Mouse (Mus musculus) heart, adult 8-10 months (tissue): ENCODE results near the gene Olfr1370. TPM values are rescaled to one million over a fixed set of nuclear protein-coding genes. Genes with fewer than 3 reads are reported as not detected.
"Not testable (repeated sequence)": the region's sequence is repeated elsewhere in the genome, so short reads cannot be mapped to it uniquely, and the experiment has no call there.

Experiments used
- DNase-seq: peaks from one replicate; pipeline ENCODE4 v3.0.0; 2022; ENCODE audit warnings: low spot score
- total RNA-seq, 4 experiments: library from RNA; stranded (reverse); gene quantifications; 2 replicates each; pipeline ENCODE4 v1.2.4; 2022

Gene Olfr1370
- not detected for total RNA-seq

DNA sequence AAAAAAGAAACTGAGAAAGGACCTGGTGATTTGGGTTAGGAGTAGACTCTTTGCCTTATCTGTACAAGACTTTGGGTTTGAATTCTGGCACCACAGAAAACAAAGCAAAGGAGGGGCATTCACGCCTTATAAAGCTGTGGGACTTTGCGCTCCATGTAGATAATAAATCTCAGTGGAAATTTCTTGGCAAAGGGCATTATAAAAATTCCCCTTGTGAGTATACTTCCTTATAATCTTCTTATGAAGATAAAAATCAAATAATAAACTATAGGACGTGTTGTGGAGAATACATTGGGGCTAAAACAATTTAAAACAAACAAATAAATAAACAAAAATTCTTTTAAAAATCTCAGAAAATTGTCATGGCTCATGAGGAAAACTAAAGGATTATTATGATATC, at the start of gene Olfr1370:
Olfr1370 (minus strand) TSS at position 101 of the 400 bp plus-strand sequence.
- DNase-seq, result no peak

DNA sequence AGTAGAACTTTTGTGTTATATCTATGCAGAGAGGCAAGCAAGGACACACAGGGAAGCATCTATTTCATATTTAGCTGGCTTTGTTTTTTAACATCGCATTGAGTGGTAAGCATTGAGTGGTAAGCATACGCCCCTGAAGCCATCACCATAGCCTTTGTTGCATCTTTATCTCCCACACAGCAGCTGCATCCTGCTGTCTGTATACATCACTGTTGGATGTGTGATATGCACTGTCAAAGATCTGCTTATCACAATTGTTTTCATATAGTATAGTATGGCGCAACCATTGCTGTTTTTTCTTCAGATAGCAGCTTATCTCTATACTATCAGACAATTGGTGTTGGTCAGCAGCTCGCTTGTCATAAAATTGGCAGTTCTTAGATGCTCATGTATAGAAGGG, 39.4 kb upstream of the Olfr1370 start:
- no peak for DNase-seq

DNA sequence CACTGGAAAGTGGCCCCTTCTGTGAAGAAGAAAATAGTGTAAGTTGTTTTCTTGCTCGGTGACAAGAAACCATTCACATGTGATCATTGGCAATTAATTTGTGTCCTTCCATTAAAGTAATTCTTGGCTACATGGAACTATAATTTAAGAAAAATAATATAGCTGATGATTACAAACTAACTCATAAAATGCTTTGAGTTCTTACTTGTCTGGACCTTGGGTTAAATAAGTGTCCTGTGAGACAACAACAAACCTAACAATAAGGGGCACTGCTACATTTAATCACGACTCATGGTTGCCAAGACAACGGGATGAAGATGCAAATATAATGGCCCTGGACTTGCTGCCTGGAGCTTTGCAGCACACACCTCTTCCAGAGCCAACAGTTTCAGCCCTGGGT, 36.4 kb upstream of the Olfr1370 start, which contains the start of gene Olfr1369-ps1:
Olfr1369-ps1 (plus strand) TSS at position 301 of the 400 bp plus-strand sequence.
- not testable (repeated sequence) for DNase-seq

DNA sequence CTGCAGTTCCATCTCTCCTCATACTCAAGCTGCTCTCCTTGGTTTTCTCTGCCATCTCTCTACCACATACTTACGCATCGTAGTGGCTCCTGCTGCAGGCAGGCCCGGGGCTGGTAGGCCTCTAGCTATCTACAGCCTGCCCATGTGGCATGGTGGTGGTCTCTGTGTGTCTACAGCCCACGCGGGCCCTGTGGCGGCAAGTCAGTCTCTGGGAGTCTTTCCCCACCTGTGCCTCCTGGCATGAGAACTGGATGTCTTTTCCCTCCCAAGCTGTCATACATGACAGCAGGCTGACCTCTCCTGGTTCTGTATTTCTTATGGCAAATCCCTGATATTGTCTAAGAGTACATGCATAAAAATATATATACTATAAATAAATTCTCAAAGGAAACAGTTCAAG, 35.7 kb upstream of the Olfr1370 start:
- no peak for DNase-seq

DNA sequence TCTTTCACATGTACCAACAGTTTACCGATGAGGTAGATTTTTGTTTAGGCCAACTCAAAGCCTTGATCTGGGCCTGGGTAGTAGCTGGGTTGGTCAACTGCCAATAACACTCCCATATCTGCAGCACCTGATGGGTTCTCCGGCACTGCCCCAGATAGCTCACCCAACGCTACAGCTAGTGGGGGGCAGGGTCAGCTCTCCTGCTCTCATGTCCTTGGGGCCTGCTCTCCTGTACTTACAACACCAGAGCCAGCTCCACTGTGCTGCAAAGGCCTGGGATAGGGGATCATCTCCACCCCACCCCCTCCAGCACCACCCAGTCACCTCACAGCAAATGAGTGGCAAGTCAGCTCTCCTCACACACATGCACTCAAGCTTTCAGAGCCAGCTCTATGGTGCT, 35.0 kb upstream of the Olfr1370 start:
- DNase-seq, result no peak

DNA sequence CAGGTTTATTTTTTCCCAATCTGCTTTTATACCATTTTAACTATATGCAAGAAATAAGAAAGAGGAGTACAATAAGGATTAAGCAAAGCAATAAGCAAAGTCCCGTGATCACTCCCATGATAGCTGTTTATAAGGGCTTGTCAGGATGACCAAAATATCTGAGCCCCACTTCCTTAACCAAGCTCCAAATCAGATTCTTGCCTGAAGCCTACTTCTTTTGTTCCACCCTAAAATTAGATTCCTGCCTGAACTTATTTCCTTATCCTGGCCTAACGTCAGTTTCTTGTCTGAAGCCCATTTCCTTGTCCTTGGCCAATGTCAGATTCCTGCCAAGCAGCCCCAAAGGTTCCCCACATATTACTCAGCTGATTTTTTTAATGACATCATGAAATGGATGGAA, 7.9 kb upstream of the Olfr1370 start:
- DNase-seq, result peak; percentile 21

DNA sequence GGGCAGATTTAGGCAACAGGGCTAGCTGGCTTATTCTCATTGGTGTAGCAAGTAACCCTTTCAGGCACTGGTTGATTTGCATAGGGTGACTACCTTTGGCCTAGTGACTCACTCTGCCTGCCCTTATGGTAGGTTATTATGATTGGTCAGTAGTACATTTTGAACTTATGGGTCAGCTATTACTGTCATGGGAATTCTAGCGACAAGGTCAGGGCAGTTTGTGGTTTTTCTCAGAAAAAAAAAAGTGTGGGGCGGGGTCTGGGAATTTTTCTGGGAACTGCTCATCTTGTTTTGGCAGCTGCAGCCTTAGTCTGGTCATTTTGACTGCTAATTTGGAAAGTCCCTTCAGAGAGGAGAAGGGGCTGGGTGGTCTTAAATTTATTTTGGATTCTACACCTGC, 8.7 kb downstream of the Olfr1370 start:
- DNase-seq, result no peak

DNA sequence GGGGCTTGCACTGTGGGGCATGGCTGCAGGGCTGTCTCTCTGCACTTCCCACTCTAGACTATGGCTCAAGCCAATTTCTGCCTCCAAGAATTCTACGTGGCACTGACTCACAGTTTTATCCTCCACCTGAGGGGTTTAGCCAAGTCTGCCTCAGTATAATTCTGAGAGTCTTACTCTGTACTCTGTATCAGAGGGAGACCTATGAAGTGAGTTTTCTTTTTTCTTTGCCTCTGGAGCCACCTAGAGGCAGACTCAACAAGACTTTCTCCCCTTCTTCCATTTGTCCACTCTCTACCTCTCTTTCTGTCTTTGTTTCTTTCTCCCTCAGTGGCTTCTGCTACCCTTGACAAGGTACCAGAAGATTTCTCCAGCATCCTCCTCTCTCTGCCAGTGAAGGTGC, 24.6 kb downstream of the Olfr1370 start:
- no peak for DNase-seq

DNA sequence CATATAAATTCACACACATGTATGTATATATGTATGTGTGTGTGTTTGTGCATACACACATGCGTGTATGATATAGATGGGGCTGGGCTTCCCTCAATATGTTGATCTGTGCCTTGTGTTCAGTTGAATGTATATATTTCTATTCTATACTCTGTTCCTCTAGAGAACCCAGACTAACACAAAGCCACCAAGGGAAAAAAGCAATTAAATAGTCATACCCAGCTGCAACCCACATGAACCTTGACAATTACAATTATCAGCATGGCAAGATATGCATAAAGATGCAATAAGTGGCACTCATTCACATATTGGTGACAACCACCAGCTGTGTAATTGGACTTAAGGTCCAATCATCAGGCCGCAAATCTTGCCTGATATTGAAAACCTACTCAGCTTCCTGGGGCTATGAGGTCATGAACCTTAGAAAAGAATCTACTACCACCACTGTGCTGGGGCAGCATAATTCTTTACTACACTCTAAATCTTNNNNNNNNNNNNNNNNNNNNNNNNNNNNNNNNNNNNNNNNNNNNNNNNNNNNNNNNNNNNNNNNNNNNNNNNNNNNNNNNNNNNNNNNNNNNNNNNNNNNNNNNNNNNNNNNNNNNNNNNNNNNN, 34.1 kb downstream of the Olfr1370 start:
- DNase-seq, result no peak

DNA sequence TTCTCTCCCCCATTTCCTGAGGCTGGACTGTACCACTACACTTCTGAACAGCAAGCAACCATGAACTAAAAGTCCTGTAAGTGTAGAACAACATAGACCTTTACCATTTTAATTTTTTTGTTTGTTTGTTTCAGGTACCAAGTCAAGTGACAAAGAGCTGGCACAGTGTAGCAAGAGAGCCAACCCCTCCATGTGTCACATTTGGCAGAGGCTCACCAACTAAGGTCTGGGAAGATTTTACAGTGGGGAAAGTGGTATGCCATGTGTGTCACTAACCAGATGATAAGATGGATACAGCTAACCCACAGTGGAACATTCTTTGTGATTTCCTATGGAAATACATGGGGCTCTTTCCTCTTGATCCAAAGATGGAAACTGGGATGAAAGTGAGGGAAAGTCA, 38.8 kb downstream of the Olfr1370 start:
- DNase-seq, result no peak

DNA sequence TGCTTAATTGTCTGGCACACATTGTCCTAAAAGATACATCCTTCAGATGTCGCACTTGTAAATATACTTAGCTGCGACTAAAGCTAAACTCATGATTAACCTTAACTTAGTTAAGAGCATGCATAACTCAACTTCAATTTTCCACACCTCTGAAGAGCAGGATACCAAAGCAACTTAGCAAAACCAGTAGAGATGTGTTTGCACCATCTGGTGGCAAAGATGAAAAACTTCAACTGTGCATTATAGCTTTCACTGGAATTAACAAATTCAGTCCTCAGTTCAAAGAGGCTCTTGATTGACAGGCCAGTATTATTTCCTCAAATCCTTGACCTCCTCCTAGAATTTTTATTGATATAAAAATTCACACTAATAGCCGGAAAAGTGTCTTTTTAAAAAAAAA, 39.7 kb downstream of the Olfr1370 start:
- no peak for DNase-seq

DNA sequence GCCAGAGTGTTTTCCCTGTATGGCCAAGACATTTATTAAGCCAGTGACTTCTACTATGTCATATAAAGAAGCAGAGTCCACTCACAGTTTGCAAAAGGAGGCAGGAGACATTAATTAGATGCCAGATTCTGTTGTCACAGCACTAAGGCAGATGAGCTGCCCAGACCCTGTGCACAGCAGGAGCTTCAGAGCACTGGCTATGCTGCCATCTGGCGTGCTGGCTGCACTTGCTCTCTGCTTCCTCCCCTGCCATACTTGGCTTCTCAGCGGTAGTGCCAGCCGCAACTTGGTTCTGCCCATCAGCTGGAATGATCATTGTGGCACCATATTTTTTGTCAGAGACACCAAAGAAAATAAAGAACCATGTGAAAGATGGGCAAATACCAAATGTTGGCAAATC, 41.6 kb downstream of the Olfr1370 start:
- no peak for DNase-seq

DNA sequence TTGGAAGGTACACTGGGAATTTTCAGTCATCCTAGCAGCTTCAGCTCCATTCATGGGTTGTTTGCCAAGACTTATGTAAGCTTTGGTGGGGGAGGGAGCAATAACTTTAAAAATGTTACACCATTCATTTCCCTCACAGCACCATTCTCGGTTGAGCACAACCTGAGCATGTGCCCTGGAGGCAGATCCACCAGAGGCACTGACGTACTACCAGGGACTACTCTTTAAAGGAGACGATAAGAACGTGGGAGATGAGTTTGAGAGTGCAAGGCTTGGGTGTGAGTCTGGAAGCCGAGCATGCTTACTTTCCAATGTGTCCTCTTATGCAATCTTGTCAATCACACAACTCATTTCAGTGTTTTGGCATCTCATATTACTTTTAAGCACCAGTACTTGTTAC, 49.9 kb downstream of the Olfr1370 start:
- no peak for DNase-seq

Other genes starting within 250 kb of the Olfr1370 start
- gene Olfr1369-ps1, start 36.5 kb upstream of the Olfr1370 start, total RNA-seq, result not detected
- gene Olfr263, start 54.7 kb upstream of the Olfr1370 start, total RNA-seq, result not detected
- not detected for gene Olfr1368, start 70.9 kb upstream of the Olfr1370 start, total RNA-seq
- gene Trim27, start 104.5 kb upstream of the Olfr1370 start, total RNA-seq, result 10 to 100 TPM; 17.7 to 20.3 (median 19.3) TPM
- not detected for gene Gpx5, start 217.8 kb upstream of the Olfr1370 start, total RNA-seq
- gene Gpx6, start 237.2 kb upstream of the Olfr1370 start, total RNA-seq, result not detected